Mouse (Mus musculus): ENCODE results near the gene Rsrc2.
"Not testable (repeated sequence)": the region's sequence is repeated elsewhere in the genome, so short reads cannot be mapped to it uniquely, and the experiment has no call there.

Rsrc2 gene

GRCm38 (mm10) chr5:123748339-123749064, 712 bp downstream of the Rsrc2 start:
- TF ChIP-seq NANOG (IDR thresholded peaks at IDR 0.05; ENCODE audit: borderline replicate concordance, low read length) (no peak), CTCF (conservative IDR thresholded peaks at IDR 0.05; ENCODE audit: low read length) (no peak), POU5F1 (IDR thresholded peaks at IDR 0.05; ENCODE audit: borderline replicate concordance, low read length) (no peak)
- no peaks in the 10 kb centered on the region for H3K9me3 ChIP-seq (ENCODE audit: low read length)
- peaks cover 52% of the 10 kb centered on the region for H3K4me1 ChIP-seq (replicated peaks; ENCODE audit: low read depth, low read length)
- H3K36me3 ChIP-seq (ENCODE audit: insufficient read depth, low read length) = peaks cover 63% of the 10 kb centered on the region
- H3K27me3 ChIP-seq (ENCODE audit: insufficient read depth, low read length) = no peaks in the 10 kb centered on the region
- peak overlapping the region; percentile 88 for H3K4me3 ChIP-seq (replicated peaks; ENCODE audit: low read length)

- peaks cover 65% of the 10 kb centered on the region for H3K36me3 ChIP-seq (ENCODE audit: insufficient read depth, low read length)
- no peaks in the 10 kb centered on the region for H3K27me3 ChIP-seq (ENCODE audit: insufficient read depth, low read length)
- H3K9me3 ChIP-seq (ENCODE audit: low read length) = no peaks in the 10 kb centered on the region
- TF ChIP-seq CTCF (conservative IDR thresholded peaks at IDR 0.05; ENCODE audit: low read length) (no peak), POU5F1 (IDR thresholded peaks at IDR 0.05; ENCODE audit: borderline replicate concordance, low read length) (no peak), NANOG (IDR thresholded peaks at IDR 0.05; ENCODE audit: borderline replicate concordance, low read length) (no peak)
- H3K4me3 ChIP-seq (replicated peaks; ENCODE audit: low read length) = peak overlapping the region; percentile 88
- H3K4me1 ChIP-seq (replicated peaks; ENCODE audit: low read depth, low read length) = peaks cover 52% of the 10 kb centered on the region
Measured at GRCm38 (mm10) chr5:123747604-123748003, 1.6 kb downstream of the Rsrc2 start.

GRCm38 (mm10) chr5:123746253-123746652, 3.0 kb downstream of the Rsrc2 start:
- H3K4me3 ChIP-seq (replicated peaks; ENCODE audit: low read length) = peak overlapping the region; percentile 88
- no peak for TF ChIP-seq NANOG (IDR thresholded peaks at IDR 0.05; ENCODE audit: borderline replicate concordance, low read length)
- TF ChIP-seq POU5F1 (IDR thresholded peaks at IDR 0.05; ENCODE audit: borderline replicate concordance, low read length) = no peak
- no peak for TF ChIP-seq CTCF (conservative IDR thresholded peaks at IDR 0.05; ENCODE audit: low read length)
- H3K27me3 ChIP-seq (ENCODE audit: insufficient read depth, low read length) = no peaks in the 10 kb centered on the region
- H3K9me3 ChIP-seq (ENCODE audit: low read length) = no peaks in the 10 kb centered on the region
- H3K4me1 ChIP-seq (replicated peaks; ENCODE audit: low read depth, low read length) = peaks cover 42% of the 10 kb centered on the region
- peaks cover 64% of the 10 kb centered on the region for H3K36me3 ChIP-seq (ENCODE audit: insufficient read depth, low read length)

GRCm38 (mm10) chr5:123744358-123744757, 4.9 kb downstream of the Rsrc2 start:
- H3K9me3 ChIP-seq (ENCODE audit: low read length) = no peaks in the 10 kb centered on the region
- no peaks in the 10 kb centered on the region for H3K27me3 ChIP-seq (ENCODE audit: insufficient read depth, low read length)
- peaks cover 31% of the 10 kb centered on the region for H3K4me1 ChIP-seq (replicated peaks; ENCODE audit: low read depth, low read length)
- H3K4me3 ChIP-seq (replicated peaks; ENCODE audit: low read length) = no peak overlapping the region
- H3K36me3 ChIP-seq (ENCODE audit: insufficient read depth, low read length) = peaks cover 81% of the 10 kb centered on the region
- TF ChIP-seq CTCF (conservative IDR thresholded peaks at IDR 0.05; ENCODE audit: low read length) (no peak), POU5F1 (IDR thresholded peaks at IDR 0.05; ENCODE audit: borderline replicate concordance, low read length) (no peak), NANOG (IDR thresholded peaks at IDR 0.05; ENCODE audit: borderline replicate concordance, low read length) (no peak)

GRCm38 (mm10) chr5:123730981-123731380, 18.2 kb downstream of the Rsrc2 start:
- TF ChIP-seq NANOG (IDR thresholded peaks at IDR 0.05; ENCODE audit: borderline replicate concordance, low read length) = no peak
- no peak for TF ChIP-seq POU5F1 (IDR thresholded peaks at IDR 0.05; ENCODE audit: borderline replicate concordance, low read length)
- no peak for TF ChIP-seq CTCF (conservative IDR thresholded peaks at IDR 0.05; ENCODE audit: low read length)
- Histone ChIP-seq H3K4me3 (replicated peaks; ENCODE audit: low read length) (no peak overlapping the region), H3K9me3 (ENCODE audit: low read length) (no peaks in the 10 kb centered on the region), H3K4me1 (replicated peaks; ENCODE audit: low read depth, low read length) (no peaks in the 10 kb centered on the region), H3K27me3 (ENCODE audit: insufficient read depth, low read length) (no peaks in the 10 kb centered on the region), H3K36me3 (ENCODE audit: insufficient read depth, low read length) (peaks cover 93% of the 10 kb centered on the region)

- not testable (repeated sequence) for H3K9me3 ChIP-seq (ENCODE audit: low read length); H3K4me3 ChIP-seq (replicated peaks; ENCODE audit: low read length); H3K27me3 ChIP-seq (ENCODE audit: insufficient read depth, low read length)
- H3K4me1 ChIP-seq (replicated peaks; ENCODE audit: low read depth, low read length) = peaks cover 18% of the 10 kb centered on the region
- peaks cover 22% of the 10 kb centered on the region for H3K36me3 ChIP-seq (ENCODE audit: insufficient read depth, low read length)
Measured at GRCm38 (mm10) chr5:123723816-123724215, 25.4 kb downstream of the Rsrc2 start.

- Histone ChIP-seq H3K9me3 (ENCODE audit: low read length) (no peaks in the 10 kb centered on the region), H3K4me1 (replicated peaks; ENCODE audit: low read depth, low read length) (peaks cover 37% of the 10 kb centered on the region), H3K36me3 (ENCODE audit: insufficient read depth, low read length) (peaks cover 30% of the 10 kb centered on the region), H3K4me3 (replicated peaks; ENCODE audit: low read length) (peak within 1 kb of the TSS; percentile 93), H3K27me3 (ENCODE audit: insufficient read depth, low read length) (no peaks in the 10 kb centered on the region)
- TF ChIP-seq POU5F1 (IDR thresholded peaks at IDR 0.05; ENCODE audit: borderline replicate concordance, low read length) (no peak), NANOG (IDR thresholded peaks at IDR 0.05; ENCODE audit: borderline replicate concordance, low read length) (no peak), CTCF (conservative IDR thresholded peaks at IDR 0.05; ENCODE audit: low read length) (no peak)
Measured at GRCm38 (mm10) chr5:123720328-123721311, 28.6 kb downstream of the Rsrc2 start, which contains the start of gene Zcchc8. Gene Zcchc8 (minus strand): TSS chr5:123721100.

- H3K36me3 ChIP-seq (ENCODE audit: insufficient read depth, low read length) = peaks cover 89% of the 10 kb centered on the region
Measured at GRCm38 (mm10) chr5:123714622-123715021, 34.6 kb downstream of the Rsrc2 start.

More at GRCm38 (mm10) chr5:123714622-123715021, 34.6 kb downstream of the Rsrc2 start:
- TF ChIP-seq POU5F1 (IDR thresholded peaks at IDR 0.05; ENCODE audit: borderline replicate concordance, low read length) (no peak), CTCF (conservative IDR thresholded peaks at IDR 0.05; ENCODE audit: low read length) (no peak), NANOG (IDR thresholded peaks at IDR 0.05; ENCODE audit: borderline replicate concordance, low read length) (no peak)
- no peaks in the 10 kb centered on the region for H3K27me3 ChIP-seq (ENCODE audit: insufficient read depth, low read length)
- H3K9me3 ChIP-seq (ENCODE audit: low read length) = no peaks in the 10 kb centered on the region
- no peak overlapping the region for H3K4me3 ChIP-seq (replicated peaks; ENCODE audit: low read length)
- peaks cover 28% of the 10 kb centered on the region for H3K4me1 ChIP-seq (replicated peaks; ENCODE audit: low read depth, low read length)

All from E14TG2a.4 (cell line).